ENCODE assay signal across 10 mouse cellular contexts in genomic region chr13:51737033-51737948, GRCm38 (mm10). TPM values are rescaled to one million over a fixed set of nuclear protein-coding genes. Genes with fewer than 3 reads are reported as not detected.
DNase-seq lines count a peak whose midpoint lies in the region; ATAC-seq and TF ChIP-seq lines count a peak whose summit lies in the region.
"Had no signal": no experiment of that assay in that cellular context is flagged by ENCODE, and none has a peak within 500 bp of the region (broad histone marks: within the 10 kb centered on the region; RNA-seq: fewer than 3 reads in every experiment).

No protein-coding gene starts in this region.

- no peak for DNase-seq in cerebellum, adult 2 months
- DNase-seq in cerebellum, adult 9-10 months = no peak
- DNase-seq in layer of hippocampus, adult 2 months (ENCODE audit: low spot score in 2 of 2) = no peak
- no peak for DNase-seq in layer of hippocampus, adult 8-10 months (ENCODE audit: low spot score in 2 of 2)
- DNase-seq in MEL (ENCODE audit: low read depth, low spot score) = peak; percentile 85
- DNase-seq in layer of hippocampus, postnatal 10 days (ENCODE audit: low spot score in 2 of 2) = no peak
- no peak for DNase-seq in retina, postnatal 1 day
- DNase-seq: left cerebral cortex, postnatal 4 days had no signal

- peak; percentile 14 to 59; a peak in 1 of 4 replicates for TF ChIP-seq EP300 in MEL (IDR thresholded peaks at IDR 0.05; ENCODE audit: low read depth in 1 of 2, low read length in 2 of 2)

- peak overlapping the region; percentile 4; the same call in 1 of the 2 replicates for H3K27ac ChIP-seq in cerebellum, adult 2 months (ENCODE audit: insufficient read depth, low read length)
- H3K27ac ChIP-seq in layer of hippocampus, adult 2 months = peak overlapping the region; percentile 48
- peak overlapping the region; percentile 99 for H3K27ac ChIP-seq in MEL (ENCODE audit: control insufficient read depth, low read depth, low read length)
- H3K27ac ChIP-seq in liver, embryonic 12.5 days = peak overlapping the region; percentile 93

- TF ChIP-seq RAD21 in MEL (IDR thresholded peaks at IDR 0.05; ENCODE audit: low read depth, low read length) = no peak

- peaks cover 13% of the 10 kb centered on the region for H3K79me2 ChIP-seq in MEL (ENCODE audit: control insufficient read depth, insufficient read depth, low read length, poor library complexity)

- WGBS in cerebellum, adult 2 months = 56% methylated on average over 20 of the region's 20 CpGs
- 16% methylated on average over 20 of the region's 20 CpGs for WGBS in liver, embryonic 12.5 days (ENCODE audit: insufficient replicate concordance)

- no peaks in the 10 kb centered on the region for H3K27me3 ChIP-seq in cerebellum, adult 2 months (ENCODE audit: control insufficient read depth, insufficient read depth, low read length)
- H3K27me3 ChIP-seq in MEL (ENCODE audit: control insufficient read depth in 1 of 2, insufficient read depth in 2 of 2, low read length in 2 of 2) = no peaks in the 10 kb centered on the region
- H3K27me3 ChIP-seq in liver, embryonic 12.5 days (replicated peaks) = no peaks in the 10 kb centered on the region

- no peak for TF ChIP-seq POLR2A in cerebellum, adult 2 months (IDR thresholded peaks at IDR 0.05; ENCODE audit: borderline replicate concordance, insufficient read depth, low read length)
- TF ChIP-seq POLR2A in MEL (IDR thresholded peaks at IDR 0.05; ENCODE audit: control insufficient read depth in 1 of 2, insufficient read depth in 1 of 2, low read depth in 1 of 2, low read length in 2 of 2, poor library complexity in 1 of 2) = peak; percentile 11 to 24; a peak in 3 of 4 replicates

- TF ChIP-seq CTCF in cerebellum, adult 2 months (IDR thresholded peaks at IDR 0.05; ENCODE audit: borderline replicate concordance, insufficient read depth, low read depth, low read length) = no peak
- TF ChIP-seq CTCF in layer of hippocampus, adult 2 months (conservative IDR thresholded peaks at IDR 0.05) = no peak
- no peak for TF ChIP-seq CTCF in MEL (IDR thresholded peaks at IDR 0.05 in 2 of 3, conservative IDR thresholded peaks at IDR 0.05 in 1 of 3; ENCODE audit: control insufficient read depth in 1 of 3, insufficient read depth in 1 of 3, low read depth in 2 of 3, low read length in 3 of 3, poor library complexity in 1 of 3, severe bottlenecking in 1 of 3)

- no peak overlapping the region for H3K4me3 ChIP-seq in cerebellum, adult 2 months (replicated peaks; ENCODE audit: insufficient read depth, low read depth, low read length)
- H3K4me3 ChIP-seq in layer of hippocampus, adult 2 months = no peak overlapping the region
- H3K4me3 ChIP-seq in MEL (ENCODE audit: control insufficient read depth in 1 of 2, insufficient read depth in 1 of 2, low read depth in 2 of 2, low read length in 2 of 2) = peak overlapping the region; percentile 51
- H3K4me3 ChIP-seq in liver, embryonic 12.5 days = peak overlapping the region; percentile 34

- peaks cover 37% of the 10 kb centered on the region for H3K4me1 ChIP-seq in cerebellum, adult 2 months (ENCODE audit: control insufficient read depth, insufficient read depth, low read length)
- peaks cover 21 to 63% of the 10 kb centered on the region in 2 experiments for H3K4me1 ChIP-seq in MEL (ENCODE audit: control insufficient read depth in 1 of 2, insufficient read depth in 2 of 2, low read length in 2 of 2)
- H3K4me1 ChIP-seq in liver, embryonic 12.5 days = peaks cover 83% of the 10 kb centered on the region

- ATAC-seq in liver, embryonic 12.5 days = peak; percentile 30
- ATAC-seq: intestine, embryonic 16.5 days had no signal

- H3K4me2 ChIP-seq in liver, embryonic 12.5 days = peak overlapping the region; percentile 65

- H3K36me3 ChIP-seq in MEL (ENCODE audit: control insufficient read depth in 1 of 2, insufficient read depth in 2 of 2, low read length in 2 of 2) = peaks cover 0 to 38% of the 10 kb centered on the region in 2 experiments; a peak in 2 of 4 replicates
- H3K36me3 ChIP-seq in liver, embryonic 12.5 days = no peaks in the 10 kb centered on the region

- no peaks in the 10 kb centered on the region for H3K9me3 ChIP-seq in MEL (replicated peaks; ENCODE audit: insufficient read depth, low read length)
- H3K9me3 ChIP-seq in liver, embryonic 12.5 days (replicated peaks) = no peaks in the 10 kb centered on the region

- H3K9ac ChIP-seq in MEL (ENCODE audit: control insufficient read depth, low read depth, low read length, poor library complexity, severe bottlenecking) = peak overlapping the region; percentile 88
- H3K9ac ChIP-seq in liver, embryonic 12.5 days = peak overlapping the region; percentile 67

TF ChIP-seq in MEL, 35 proteins besides CTCF, POLR2A, EP300 and RAD21:
- TF ChIP-seq MYC (IDR thresholded peaks at IDR 0.05; ENCODE audit: low read depth, low read length) = peak; percentile 54; the same call in 1 of the 2 replicates
- no peak for TF ChIP-seq MEF2A (IDR thresholded peaks at IDR 0.05; ENCODE audit: extremely low read depth, insufficient replicate concordance, low read depth, low read length, poor library complexity, severe bottlenecking)
- no peak for TF ChIP-seq POLR2AphosphoS2 (IDR thresholded peaks at IDR 0.05; ENCODE audit: low read length)
- TF ChIP-seq ZNF384 (IDR thresholded peaks at IDR 0.05; ENCODE audit: low read depth, low read length) = no peak
- no peak for TF ChIP-seq NRF1 (IDR thresholded peaks at IDR 0.05; ENCODE audit: insufficient read depth, low read depth, low read length, poor library complexity, severe bottlenecking)
- TF ChIP-seq ELF1 (IDR thresholded peaks at IDR 0.05; ENCODE audit: low read depth, low read length) = no peak
- no peak for TF ChIP-seq RCOR1 (IDR thresholded peaks at IDR 0.05; ENCODE audit: low read depth, low read length)
- no peak for TF ChIP-seq TAL1 (IDR thresholded peaks at IDR 0.05; ENCODE audit: low read length)
- TF ChIP-seq POLR2AphosphoS5 (IDR thresholded peaks at IDR 0.05; ENCODE audit: borderline replicate concordance, low read depth, low read length) = 0 out of 2 replicates have a peak, but pooled peaks have one; percentile 30
- peak; percentile 30; the same call in 1 of the 2 replicates for TF ChIP-seq HCFC1 (IDR thresholded peaks at IDR 0.05; ENCODE audit: low read depth, low read length)
- TF ChIP-seq UBTF (IDR thresholded peaks at IDR 0.05; ENCODE audit: borderline replicate concordance, insufficient read depth, low read depth, low read length) = no peak
- TF ChIP-seq ZKSCAN1 (IDR thresholded peaks at IDR 0.05; ENCODE audit: low read depth, low read length) = no peak
- no peak for TF ChIP-seq JUND (IDR thresholded peaks at IDR 0.05; ENCODE audit: low read depth, low read length)
- TF ChIP-seq ETS1 (IDR thresholded peaks at IDR 0.05; ENCODE audit: low read depth, low read length) = 0 out of 2 replicates have a peak, but pooled peaks have one; percentile 13
- TF ChIP-seq GATA1 (IDR thresholded peaks at IDR 0.05; ENCODE audit: low read depth, low read length) = peak; percentile 48
- TF ChIP-seq ZC3H11A (IDR thresholded peaks at IDR 0.05; ENCODE audit: low read depth, low read length) = no peak
- TF ChIP-seq CHD1 (IDR thresholded peaks at IDR 0.05; ENCODE audit: low read depth, low read length) = peak; percentile 70; the same call in 1 of the 2 replicates
- TF ChIP-seq BHLHE40 (IDR thresholded peaks at IDR 0.05; ENCODE audit: borderline replicate concordance, low read depth, low read length) = no peak
- TF ChIP-seq E2F4 (IDR thresholded peaks at IDR 0.05; ENCODE audit: borderline replicate concordance, low read depth, low read length) = no peak
- no peak for TF ChIP-seq USF1 (IDR thresholded peaks at IDR 0.05; ENCODE audit: low read depth, low read length)
- no peak for TF ChIP-seq KAT2A (conservative IDR thresholded peaks at IDR 0.05; ENCODE audit: low read depth, low read length)
- peak; percentile 61; the same call in 1 of the 2 replicates for TF ChIP-seq MAZ (IDR thresholded peaks at IDR 0.05; ENCODE audit: low read depth, low read length)
- TF ChIP-seq ZMIZ1 (IDR thresholded peaks at IDR 0.05; ENCODE audit: low read depth, low read length) = peak; percentile 45; the same call in 1 of the 2 replicates
- no peak for TF ChIP-seq SMC3 (IDR thresholded peaks at IDR 0.05; ENCODE audit: low read depth, low read length)
- TF ChIP-seq TCF12 (IDR thresholded peaks at IDR 0.05; ENCODE audit: low read depth, low read length) = no peak; the same call in none of the 2 replicates
- no peak for TF ChIP-seq CHD2 (IDR thresholded peaks at IDR 0.05; ENCODE audit: low read length)
- TF ChIP-seq SIN3A (IDR thresholded peaks at IDR 0.05; ENCODE audit: low read length) = 0 out of 2 replicates have a peak, but pooled peaks have one; percentile 51
- no peak; the same call in 1 of the 2 replicates for TF ChIP-seq MXI1 (IDR thresholded peaks at IDR 0.05; ENCODE audit: low read depth, low read length)
- TF ChIP-seq NELFE (IDR thresholded peaks at IDR 0.05; ENCODE audit: low read depth, low read length) = peak; percentile 42; the same call in 1 of the 2 replicates
- peak; percentile 46; the same call in 1 of the 2 replicates for TF ChIP-seq MAX (IDR thresholded peaks at IDR 0.05; ENCODE audit: low read length)
- no peak for TF ChIP-seq MAFK (IDR thresholded peaks at IDR 0.05; ENCODE audit: borderline replicate concordance, low read depth, low read length)
- peak; percentile 59 for TF ChIP-seq MYB (IDR thresholded peaks at IDR 0.05; ENCODE audit: low read depth, low read length)
- TF ChIP-seq USF2 (IDR thresholded peaks at IDR 0.05; ENCODE audit: borderline replicate concordance in 1 of 2, insufficient read depth in 1 of 2, low read depth in 1 of 2, low read length in 2 of 2) = no peak
- TF ChIP-seq GABPA (IDR thresholded peaks at IDR 0.05; ENCODE audit: low read depth, low read length) = no peak
- TF ChIP-seq TBP (IDR thresholded peaks at IDR 0.05; ENCODE audit: low read depth, low read length) = peak; percentile 65

RNA-seq across cellular contexts. Expression of gene Sema4d, which starts 56.3 kb away (rescaled TPM):
- 111 and 116 TPM in 2 replicates for polyA plus RNA-seq in cerebellum, adult 2 months (2012; rRNA removed)
- total RNA-seq in layer of hippocampus, adult 2 months (2021) = 10 to 100 TPM; 76.3 to 83.9 TPM
- total RNA-seq in layer of hippocampus, adult 8-10 months (2022) = 10 to 100 TPM; 79.8 to 99.9 (median 95.4) TPM
- total RNA-seq in MEL (2012; rRNA removed) = 6.9 and 8.2 TPM in 2 replicates
- 10 to 100 TPM in 1 of 2 experiments, not detected in 1; 20.3 TPM for polyA plus RNA-seq in MEL (2012; ENCODE audit: insufficient read depth in 1 of 2, insufficient read length in 2 of 2, low read depth in 1 of 2, low replicate concordance in 2 of 2, missing spikeins in 1 of 2)
- polyA plus RNA-seq in liver, embryonic 12.5 days (2016; fragmentation: Nextera tagmentation; extraction: Ambion mirVana) = 10.8 TPM in 2 replicates
- 10 to 100 TPM; 85.2 to 96.2 TPM for total RNA-seq in layer of hippocampus, postnatal 10 days (2021)

Comparison
In these comparisons a context has a peak if more than half of its experiments do, and no peak if none do; other contexts are left out.
1. H3K27ac ChIP-seq: peak in every context shown above with its lines; median percentile 99 in MEL; 93 in liver, embryonic 12.5 days; 48 in layer of hippocampus, adult 2 months; 4 in cerebellum, adult 2 months.
2. H3K4me3 ChIP-seq: peak in MEL (2 of 2) and liver, embryonic 12.5 days (single experiment); none in cerebellum, adult 2 months (single experiment) and layer of hippocampus, adult 2 months (single experiment).